Mouse (Mus musculus) lung, embryonic 14.5 days (tissue): Measurements from ENCODE around the gene Galnt13. TPM values are rescaled to one million over a fixed set of nuclear protein-coding genes. Genes with fewer than 3 reads are reported as not detected.

Experiments used
- ATAC-seq: fragments of 200-750 bp; cut with Nextera tagmentation; 2 replicates; pipeline ENCODE4 v1.8.0; 2017; ENCODE audit warnings: mild to moderate bottlenecking, moderate TSS enrichment, moderate library complexity; ENCODE audit not compliant: insufficient read depth
- DNase-seq: peaks from one replicate; pipeline ENCODE4 v3.0.0-alpha.2; 2015
- H3K27ac ChIP-seq: fragments of 300-500 bp; sonication (generic); 2 replicates; pipeline ENCODE4 v1.5.1; 2014; ENCODE audit warnings: low read depth, mild to moderate bottlenecking, moderate library complexity
- H3K27me3 ChIP-seq: fragments of 300-500 bp; sonication (generic); 2 replicates; pipeline ENCODE4 v1.6.1; 2014; ENCODE audit warnings: low read length, control low read depth; ENCODE audit not compliant: insufficient read depth
- H3K36me3 ChIP-seq: fragments of 300-500 bp; sonication (generic); 2 replicates; pipeline ENCODE4 v1.6.1; 2014; ENCODE audit warnings: control low read depth; ENCODE audit not compliant: insufficient read depth
- H3K4me1 ChIP-seq: fragments of 300-500 bp; sonication (generic); 2 replicates; pipeline ENCODE4 v1.6.1; 2014; ENCODE audit warnings: antibody characterized with exemption, control low read depth; ENCODE audit not compliant: insufficient read depth
- H3K4me2 ChIP-seq: fragments of 300-500 bp; sonication (generic); 2 replicates; pipeline ENCODE4 v1.6.1; 2014; ENCODE audit warnings: mild to moderate bottlenecking
- H3K4me3 ChIP-seq: fragments of 300-500 bp; sonication (generic); 2 replicates; pipeline ENCODE4 v1.5.1; 2014; ENCODE audit warnings: low read depth, low read length
- H3K9ac ChIP-seq: fragments of 300-500 bp; sonication (generic); 2 replicates; pipeline ENCODE4 v1.6.1; 2014
- H3K9me3 ChIP-seq: fragments of 300-500 bp; sonication (generic); 2 replicates; pipeline ENCODE4 v1.6.1; 2016; ENCODE audit warnings: low read depth, low read length, control low read depth
- CTCF ChIP-seq: IDR thresholded peaks from 2 replicates; pipeline ENCODE4 v1.5.1; 2016; ENCODE audit warnings: antibody characterized with exemption, low read depth
- WGBS: fragments of 180-500 bp; shearing (Covaris S2); extraction: QIAGEN DNeasy Blood & Tissue Kit; methylation state at CpG from one replicate; pipeline ENCODE4 v1.1.7; 2014; 5-methylcytosine and 5-hydroxymethylcytosine counted together
- polyA plus RNA-seq: library from polyadenylated mRNA; unstranded; fragments of >200 nt; fragmentation: Nextera tagmentation; extraction: Ambion mirVana; gene quantifications from 2 replicates; pipeline ENCODE4 v1.2.1, GENCODE M21; 2014

The Galnt13 gene
- polyA plus RNA-seq, 1 experiment from 2014 or later = 0.26 TPM

DNA sequence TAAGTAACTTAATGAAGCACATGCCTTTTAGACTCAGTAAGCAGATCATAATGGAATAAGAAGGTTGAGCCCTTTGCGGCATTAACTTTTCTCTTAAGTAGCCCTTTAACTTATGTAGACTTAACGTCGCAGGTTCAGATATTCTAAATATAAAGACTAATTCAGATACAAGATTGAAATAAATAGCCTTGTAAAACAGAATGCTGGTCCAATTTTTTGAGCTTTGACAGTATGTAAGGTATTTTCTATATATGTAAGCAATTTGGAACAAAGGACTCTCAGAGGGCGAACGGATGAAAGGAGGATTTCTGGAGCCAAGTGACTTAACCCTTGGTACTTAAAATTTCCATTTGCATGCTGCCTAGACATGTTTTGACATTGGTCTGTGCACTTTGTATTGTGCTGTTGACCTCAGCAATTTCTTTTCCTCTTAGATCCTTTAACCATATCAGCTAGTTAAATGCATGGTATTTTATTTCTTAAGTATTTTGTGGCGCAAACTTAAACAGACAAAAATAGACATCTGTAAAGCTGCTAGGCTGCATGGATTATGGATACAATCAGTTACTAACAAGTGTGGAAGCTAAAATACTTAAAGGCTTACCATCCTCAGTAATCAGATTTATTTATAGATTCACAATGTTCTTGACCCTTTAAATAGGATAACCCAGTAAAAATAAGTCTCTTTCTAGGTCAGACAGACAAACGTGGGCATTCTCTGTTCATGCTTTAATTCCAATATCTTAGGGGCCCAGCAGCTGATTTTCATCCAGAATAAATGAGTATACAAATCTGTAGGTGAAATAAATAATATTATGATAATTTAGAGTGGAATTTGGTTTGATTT is 629.6 kb downstream of the Galnt13 start:
- WGBS = 79% methylated on average over 7 of the region's 7 CpGs
- Histone ChIP-seq H3K9ac (no peak overlapping the region), H3K27me3 (no peaks in the 10 kb centered on the region), H3K4me2 (no peak overlapping the region), H3K27ac (no peak overlapping the region), H3K4me3 (no peak overlapping the region), H3K36me3 (no peaks in the 10 kb centered on the region), H3K4me1 (no peaks in the 10 kb centered on the region), H3K9me3 (no peaks in the 10 kb centered on the region)
- TF ChIP-seq CTCF = no peak
- DNase-seq (no peak), ATAC-seq (no peak)

DNA sequence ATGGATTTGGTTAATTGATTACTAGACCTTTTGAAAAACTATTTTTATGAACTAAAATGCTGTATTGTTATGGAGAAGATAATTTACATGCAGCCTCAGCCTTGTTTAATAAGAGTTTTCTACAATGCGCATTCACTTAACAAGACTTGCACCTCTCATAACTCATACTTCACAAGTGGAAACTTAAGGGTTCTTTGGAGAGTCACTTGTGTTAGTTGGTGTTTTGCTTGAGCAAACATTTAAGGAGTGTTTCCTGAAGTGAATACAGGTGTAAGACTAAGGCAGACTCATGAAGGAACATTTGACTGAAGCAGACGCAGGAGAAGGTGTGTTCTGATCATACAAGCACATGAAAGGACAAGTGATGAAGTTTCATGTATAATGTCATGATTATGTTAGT is 649.5 kb downstream of the Galnt13 start:
- H3K4me2 ChIP-seq = no peak overlapping the region
- no peaks in the 10 kb centered on the region for H3K9me3 ChIP-seq
- no peak for TF ChIP-seq CTCF
- DNase-seq = peak; percentile 3
- WGBS = 76% methylated on average over 2 of the region's 2 CpGs
- H3K36me3 ChIP-seq = no peaks in the 10 kb centered on the region
- H3K27me3 ChIP-seq = no peaks in the 10 kb centered on the region
- H3K4me3 ChIP-seq = no peak overlapping the region
- ATAC-seq = no peak
- no peak overlapping the region for H3K27ac ChIP-seq
- no peak overlapping the region for H3K9ac ChIP-seq
- no peaks in the 10 kb centered on the region for H3K4me1 ChIP-seq

DNA sequence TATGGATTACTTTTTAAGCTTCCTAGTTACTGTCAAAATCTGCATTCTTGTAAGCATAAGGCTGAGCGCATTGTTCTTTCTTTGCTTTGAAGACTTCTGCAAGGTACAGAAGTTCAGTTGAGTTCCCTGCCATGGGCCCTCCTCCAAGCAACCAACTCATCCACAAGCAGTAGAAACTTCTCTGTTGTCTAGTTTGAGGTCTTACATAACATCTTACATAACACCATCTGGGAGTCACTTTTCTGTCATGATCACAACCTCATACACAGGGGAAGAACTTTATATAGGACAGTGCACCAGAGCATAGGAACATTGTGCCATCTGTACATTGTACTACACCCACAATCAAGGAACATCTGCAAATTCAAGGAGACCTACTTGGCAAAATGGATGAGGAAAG is 651.9 kb downstream of the Galnt13 start:
- Histone ChIP-seq H3K4me3 (no peak overlapping the region), H3K9me3 (no peaks in the 10 kb centered on the region), H3K36me3 (no peaks in the 10 kb centered on the region), H3K4me2 (no peak overlapping the region), H3K4me1 (no peaks in the 10 kb centered on the region), H3K27ac (no peak overlapping the region), H3K9ac (no peak overlapping the region), H3K27me3 (no peaks in the 10 kb centered on the region)
- no peak for TF ChIP-seq CTCF
- 91% methylated on average over 1 of the region's 1 CpGs for WGBS
- no peak for DNase-seq
- ATAC-seq = no peak

DNA sequence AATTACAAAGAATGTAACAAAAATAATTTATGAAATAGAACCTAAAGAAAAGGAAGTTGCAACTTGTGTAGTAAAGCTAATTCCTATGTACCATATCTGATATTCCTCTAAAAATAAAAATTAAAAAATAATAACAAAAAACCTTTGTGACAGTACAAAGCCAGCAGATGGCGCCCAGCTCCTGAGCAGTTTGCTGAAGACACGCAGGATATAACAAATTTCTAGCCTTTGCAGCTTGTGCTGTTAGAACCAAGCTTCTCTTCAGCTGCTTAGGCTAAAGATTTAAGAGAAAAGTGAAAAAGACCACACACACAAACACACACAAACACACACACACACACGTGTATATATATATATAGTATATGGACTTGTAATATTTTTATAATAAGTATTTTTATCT is 654.2 kb downstream of the Galnt13 start:
- Histone ChIP-seq H3K4me1 (no peaks in the 10 kb centered on the region), H3K4me3 (no peak overlapping the region), H3K9ac (no peak overlapping the region), H3K36me3 (no peaks in the 10 kb centered on the region), H3K27ac (no peak overlapping the region), H3K9me3 (no peaks in the 10 kb centered on the region), H3K27me3 (no peaks in the 10 kb centered on the region), H3K4me2 (no peak overlapping the region)
- DNase-seq (peak; percentile 75), ATAC-seq (no peak)
- WGBS = 17% methylated on average over 3 of the region's 3 CpGs
- TF ChIP-seq CTCF = peak; percentile 58

DNA sequence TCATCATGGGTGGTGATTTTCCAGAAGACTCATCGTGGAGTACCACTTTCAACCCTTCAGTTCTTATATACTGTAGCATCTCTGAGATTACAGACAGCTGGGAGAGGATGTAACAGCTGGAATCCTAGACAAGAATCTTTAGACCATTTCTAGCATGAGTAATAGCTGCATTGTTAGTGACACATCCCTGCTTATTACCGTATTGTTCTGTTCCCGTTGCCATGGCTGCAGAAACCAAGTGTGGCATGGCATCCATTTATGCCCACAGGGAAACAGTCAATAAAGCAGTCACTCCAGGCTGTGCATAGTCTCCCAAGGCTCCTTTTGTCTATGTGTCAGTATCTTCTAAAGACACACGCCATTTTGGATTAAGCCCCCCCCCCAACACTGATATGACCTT is 655.4 kb downstream of the Galnt13 start:
- no peak for TF ChIP-seq CTCF
- Histone ChIP-seq H3K4me1 (no peaks in the 10 kb centered on the region), H3K9me3 (no peaks in the 10 kb centered on the region), H3K27me3 (no peaks in the 10 kb centered on the region), H3K9ac (no peak overlapping the region), H3K27ac (no peak overlapping the region), H3K36me3 (no peaks in the 10 kb centered on the region), H3K4me3 (no peak overlapping the region), H3K4me2 (no peak overlapping the region)
- WGBS = 76% methylated on average over 4 of the region's 4 CpGs
- no peak for ATAC-seq
- DNase-seq = no peak

DNA sequence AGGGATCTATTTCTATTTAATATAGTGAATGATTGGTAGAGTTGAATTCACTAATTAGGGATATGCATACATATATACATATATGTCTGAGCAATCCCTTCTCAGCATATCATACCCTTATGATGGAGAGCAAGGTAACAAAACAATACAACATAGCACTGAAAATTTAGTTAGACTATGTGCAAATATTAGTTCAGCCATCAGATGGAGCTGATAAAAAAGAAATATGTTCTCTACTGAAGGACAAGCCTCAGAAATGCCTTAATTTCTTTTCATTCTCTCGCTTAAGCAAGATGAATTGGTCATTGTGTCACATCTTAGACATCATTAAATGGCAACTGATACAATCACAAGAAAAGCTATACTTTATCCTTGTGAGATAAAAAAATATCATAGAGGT is 663.0 kb downstream of the Galnt13 start:
- no peak overlapping the region for H3K27ac ChIP-seq
- no peak overlapping the region for H3K4me3 ChIP-seq
- 76% methylated on average over 1 of the region's 1 CpGs for WGBS
- no peaks in the 10 kb centered on the region for H3K36me3 ChIP-seq
- no peak for DNase-seq
- H3K27me3 ChIP-seq = no peaks in the 10 kb centered on the region
- H3K4me2 ChIP-seq = no peak overlapping the region
- H3K9me3 ChIP-seq = no peaks in the 10 kb centered on the region
- no peak for TF ChIP-seq CTCF
- H3K9ac ChIP-seq = no peak overlapping the region
- no peaks in the 10 kb centered on the region for H3K4me1 ChIP-seq
- no peak for ATAC-seq

DNA sequence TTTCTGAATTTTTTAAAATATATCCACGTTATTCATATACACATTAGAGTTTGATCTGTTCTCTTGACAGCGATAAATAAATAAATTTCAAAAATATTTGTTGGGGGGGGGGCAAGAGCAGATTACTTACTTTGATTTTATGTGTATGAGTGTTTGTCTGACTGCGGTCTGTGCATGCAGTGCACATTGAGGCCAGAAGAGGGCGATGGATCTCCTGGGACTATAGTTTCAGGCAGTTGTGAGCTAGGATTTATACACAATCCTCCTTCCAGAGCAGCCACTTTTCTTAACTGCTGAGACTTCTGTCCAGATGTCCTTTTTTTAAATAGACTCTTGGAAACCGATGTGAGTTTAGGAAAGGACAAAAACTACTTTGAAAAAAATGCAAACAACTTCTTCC is 665.2 kb downstream of the Galnt13 start:
- no peak for ATAC-seq

More for the DNA sequence above, 665.2 kb downstream of the Galnt13 start:
- 56% methylated on average over 5 of the region's 5 CpGs for WGBS
- H3K27ac ChIP-seq = no peak overlapping the region
- no peaks in the 10 kb centered on the region for H3K36me3 ChIP-seq
- H3K9ac ChIP-seq = no peak overlapping the region
- H3K4me2 ChIP-seq = no peak overlapping the region
- H3K9me3 ChIP-seq = no peaks in the 10 kb centered on the region
- TF ChIP-seq CTCF = no peak
- no peak overlapping the region for H3K4me3 ChIP-seq
- H3K27me3 ChIP-seq = no peaks in the 10 kb centered on the region
- H3K4me1 ChIP-seq = no peaks in the 10 kb centered on the region
- DNase-seq = peak; percentile 1
